Mouse (Mus musculus) cerebellum, adult 9-10 months (tissue): ENCODE measurements at regions not wholly inside any gene's neighbourhood (a gene's known extent, or its start where the extent isn't known, plus 50 kb on each side); places are given as distances from the start of the nearest gene placed in this dataset.

ENCODE experiments used
- DNase-seq: peaks from one replicate; pipeline ENCODE4 v3.0.0; 2022

GRCm38 (mm10) chr7:121589088-121589605 lies 117.9 kb downstream of the Usp31 start:
- DNase-seq, result peak; percentile 23

- no peak for DNase-seq
Observed at GRCm38 (mm10) chr7:121587713-121588112, 119.3 kb downstream of the Usp31 start.

GRCm38 (mm10) chr7:121585721-121586120 lies 121.3 kb downstream of the Usp31 start:
- no peak for DNase-seq

- DNase-seq, result no peak
Observed at GRCm38 (mm10) chr7:121579497-121579896, 127.6 kb downstream of the Usp31 start.

GRCm38 (mm10) chr7:121572681-121573335 lies 134.2 kb downstream of the Usp31 start:
- DNase-seq, result no peak

- no peak for DNase-seq
Observed at GRCm38 (mm10) chr7:121571741-121572140, 135.3 kb downstream of the Usp31 start.

- DNase-seq, result no peak
Observed at GRCm38 (mm10) chr7:121571292-121571691, 135.8 kb downstream of the Usp31 start.

- no peak for DNase-seq
Observed at GRCm38 (mm10) chr7:121569248-121569647, 137.8 kb downstream of the Usp31 start.

GRCm38 (mm10) chr7:121568064-121568463 lies 139.0 kb downstream of the Usp31 start:
- DNase-seq, result no peak

GRCm38 (mm10) chr7:121563526-121563925 lies 143.5 kb downstream of the Usp31 start:
- DNase-seq, result peak; percentile 11

- DNase-seq, result no peak
Observed at GRCm38 (mm10) chr7:121555420-121555819, 151.6 kb downstream of the Usp31 start.
